Mouse (Mus musculus) adipocyte (in vitro differentiated cells): ENCODE results near the gene Atxn7l1.

Source experiments
- DNase-seq: peaks from one replicate; pipeline ENCODE4 v3.0.0-alpha.2; 2016; ENCODE audit warnings: low spot score

The Atxn7l1 gene

GRCm38 (mm10) chr12:33323821-33324220 lies 176.3 kb downstream of the Atxn7l1 start:
- no peak for DNase-seq

DNA sequence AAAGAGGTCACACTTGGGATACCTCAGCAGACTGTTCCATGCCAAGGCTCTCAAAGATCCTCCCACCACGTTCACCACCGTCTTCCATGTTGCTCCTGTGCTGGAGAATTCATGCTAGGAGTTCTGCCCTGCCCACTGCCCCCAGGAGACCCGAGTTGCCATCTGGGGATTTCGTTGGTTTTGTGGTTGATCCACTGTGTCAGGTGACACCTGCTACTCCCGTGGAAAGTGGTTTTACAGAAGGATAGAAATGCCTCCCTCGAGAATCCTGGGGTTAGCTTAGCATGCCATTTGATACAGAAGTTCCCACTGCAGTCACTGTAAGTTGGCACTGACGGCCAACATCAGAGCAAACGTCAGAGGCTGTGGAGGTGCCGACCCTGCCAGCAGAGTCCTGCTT lies 177.9 kb downstream of the Atxn7l1 start:
- DNase-seq: no peak

- DNase-seq: no peak
Measured at GRCm38 (mm10) chr12:33332046-33332445, 184.6 kb downstream of the Atxn7l1 start.

- no peak for DNase-seq
Measured at GRCm38 (mm10) chr12:33332796-33333195, 185.3 kb downstream of the Atxn7l1 start.

GRCm38 (mm10) chr12:33333914-33334313 lies 186.4 kb downstream of the Atxn7l1 start:
- peak; percentile 84 for DNase-seq

DNA sequence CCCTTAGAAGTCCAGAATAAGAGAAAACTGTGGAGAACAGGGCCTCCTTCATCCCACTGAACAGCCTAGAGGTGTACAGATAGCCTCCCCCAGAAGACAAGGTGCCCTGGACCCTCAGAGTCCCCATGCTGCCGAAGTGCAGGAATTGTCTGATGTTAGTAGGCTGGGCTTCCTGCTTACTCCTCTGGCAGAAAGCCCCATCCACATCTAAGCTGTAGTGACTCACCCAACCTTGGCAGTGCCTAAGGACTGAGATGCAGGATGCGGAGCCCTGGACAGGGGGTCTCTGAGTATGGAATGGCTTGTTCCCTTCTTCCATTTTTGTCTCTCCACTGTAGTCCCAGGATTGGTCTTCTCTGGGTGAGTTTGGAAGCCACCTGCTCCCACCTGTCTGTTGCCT lies 187.0 kb downstream of the Atxn7l1 start:
- DNase-seq: no peak

GRCm38 (mm10) chr12:33334951-33335350 lies 187.5 kb downstream of the Atxn7l1 start:
- DNase-seq: no peak

- DNase-seq: no peak
Measured at GRCm38 (mm10) chr12:33335410-33335809, 187.9 kb downstream of the Atxn7l1 start.

GRCm38 (mm10) chr12:33336561-33337125 lies 189.2 kb downstream of the Atxn7l1 start:
- no peak for DNase-seq

GRCm38 (mm10) chr12:33337289-33337688 lies 189.8 kb downstream of the Atxn7l1 start:
- DNase-seq: peak; percentile 13

DNA sequence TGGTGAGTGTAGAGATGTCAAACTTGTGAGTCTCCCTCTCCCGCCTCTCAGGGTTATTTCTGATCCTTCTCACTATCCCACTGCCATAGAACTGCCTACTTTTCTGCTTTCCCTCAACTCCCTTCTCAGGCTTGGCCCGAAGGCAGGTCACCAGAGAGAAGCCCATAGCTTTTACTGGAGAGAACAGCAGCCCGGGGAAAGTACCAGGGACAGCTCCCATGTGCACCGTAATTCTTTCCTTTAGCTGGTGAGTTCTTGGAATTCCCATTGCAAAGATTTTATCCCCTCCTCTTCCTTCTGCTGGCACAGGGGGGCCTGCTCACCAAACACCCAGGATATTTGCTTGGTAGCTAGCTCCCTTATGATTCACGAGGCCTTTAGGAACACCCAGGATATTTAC lies 190.7 kb downstream of the Atxn7l1 start:
- peak; percentile 29 for DNase-seq

DNA sequence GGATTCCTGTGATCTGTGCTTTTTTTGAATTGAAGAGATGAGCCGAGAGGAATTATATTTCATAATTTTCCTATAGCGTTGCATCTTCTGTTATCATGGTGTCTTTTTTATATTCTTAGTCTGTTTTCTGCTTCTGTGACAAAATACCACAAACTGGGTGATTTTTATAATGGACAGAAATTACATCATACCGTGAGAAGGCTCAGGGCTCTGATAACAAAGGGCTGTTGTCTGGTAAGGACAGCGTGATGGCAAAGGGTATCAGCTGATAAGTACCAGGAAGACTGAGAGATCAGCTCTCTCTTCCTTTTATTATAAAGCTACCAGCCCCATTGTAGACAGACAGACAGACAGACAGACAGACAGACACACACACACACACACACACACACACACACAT lies 192.3 kb downstream of the Atxn7l1 start:
- DNase-seq: no peak

DNA sequence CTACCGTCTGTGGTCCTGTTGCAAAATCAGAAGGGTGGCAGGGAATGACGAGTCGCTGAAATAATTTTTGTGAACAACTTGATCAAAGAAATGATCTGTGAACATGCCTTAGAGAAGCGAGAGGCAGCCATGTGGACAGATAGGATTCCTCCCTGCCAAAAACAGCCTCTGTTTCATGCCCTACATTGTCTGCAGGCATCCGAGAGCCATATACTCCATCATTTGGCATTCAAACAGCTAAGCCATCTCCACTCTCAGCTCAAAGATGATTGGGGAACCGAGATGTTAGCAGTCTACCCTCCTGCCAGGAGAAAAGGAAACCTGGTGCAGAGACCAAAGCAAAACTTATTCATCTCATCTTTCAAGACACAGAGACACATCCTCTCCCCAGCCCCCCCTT lies 193.2 kb downstream of the Atxn7l1 start:
- no peak for DNase-seq

- DNase-seq: no peak
Measured at GRCm38 (mm10) chr12:33341351-33341892, 193.9 kb downstream of the Atxn7l1 start.

GRCm38 (mm10) chr12:33344970-33345772 lies 197.7 kb downstream of the Atxn7l1 start:
- no peak for DNase-seq

GRCm38 (mm10) chr12:33345773-33346435 lies 198.4 kb downstream of the Atxn7l1 start:
- no peak for DNase-seq

- DNase-seq: no peak
Measured at GRCm38 (mm10) chr12:33352671-33353070, 205.2 kb downstream of the Atxn7l1 start.

GRCm38 (mm10) chr12:33358345-33358744 lies 210.9 kb downstream of the Atxn7l1 start:
- no peak for DNase-seq

GRCm38 (mm10) chr12:33359209-33359608 lies 211.7 kb downstream of the Atxn7l1 start:
- no peak for DNase-seq

- no peak for DNase-seq
Measured at GRCm38 (mm10) chr12:33359878-33360482, 212.5 kb downstream of the Atxn7l1 start.

DNA sequence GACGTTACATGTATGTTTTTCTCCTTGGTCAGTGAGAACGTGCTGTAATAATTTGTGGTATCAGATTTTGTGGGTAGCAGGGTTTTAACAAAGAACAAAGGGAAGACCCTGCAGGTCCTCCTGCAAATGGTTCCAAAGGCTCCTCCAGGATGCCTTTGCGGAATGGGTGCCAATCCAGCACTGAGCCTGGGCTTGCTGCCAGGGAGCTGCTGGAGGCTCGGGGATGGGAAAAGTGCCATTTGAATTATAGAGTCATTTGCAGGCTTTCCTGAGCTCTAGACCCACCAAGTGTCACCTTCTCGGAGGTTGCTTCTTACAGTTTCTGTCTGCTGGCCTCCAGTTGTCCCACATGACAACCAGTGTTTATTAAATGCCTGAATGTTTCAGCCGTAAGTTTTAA lies 213.2 kb downstream of the Atxn7l1 start:
- peak; percentile 85 for DNase-seq

DNA sequence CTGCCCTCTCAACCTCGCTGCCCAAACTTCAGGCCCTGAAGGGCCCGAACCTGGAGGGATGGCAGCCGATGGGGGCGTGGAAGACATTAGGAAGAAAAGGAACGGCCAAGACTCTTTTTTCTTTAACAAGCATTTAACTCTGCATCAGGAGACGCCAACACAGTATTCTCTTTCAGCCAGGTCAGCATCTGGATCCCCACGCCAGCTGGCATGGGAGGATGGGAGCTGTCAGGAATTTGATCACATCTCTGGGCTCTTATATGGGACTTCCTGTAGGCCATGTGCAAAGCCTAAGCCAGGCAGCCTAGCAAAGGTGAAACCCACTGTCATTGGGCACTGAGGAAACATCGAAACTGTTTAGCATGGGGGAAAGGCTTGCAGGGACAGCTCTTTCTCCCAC lies 217.0 kb downstream of the Atxn7l1 start:
- no peak for DNase-seq
